Mouse (Mus musculus) kidney, postnatal 14 days (tissue): ENCODE measurements around the gene Frat1.
A peak's percentile ranks its signal among the peaks of the same experiment; 100 is the strongest.
"Not testable (repeated sequence)": the region's sequence is repeated elsewhere in the genome, so short reads cannot be mapped to it uniquely, and the experiment has no call there.

ENCODE experiments used
- DNase-seq: peaks from one replicate; pipeline ENCODE4 v3.0.0; 2022; ENCODE audit warnings: mixed read lengths

Frat1 gene

DNA sequence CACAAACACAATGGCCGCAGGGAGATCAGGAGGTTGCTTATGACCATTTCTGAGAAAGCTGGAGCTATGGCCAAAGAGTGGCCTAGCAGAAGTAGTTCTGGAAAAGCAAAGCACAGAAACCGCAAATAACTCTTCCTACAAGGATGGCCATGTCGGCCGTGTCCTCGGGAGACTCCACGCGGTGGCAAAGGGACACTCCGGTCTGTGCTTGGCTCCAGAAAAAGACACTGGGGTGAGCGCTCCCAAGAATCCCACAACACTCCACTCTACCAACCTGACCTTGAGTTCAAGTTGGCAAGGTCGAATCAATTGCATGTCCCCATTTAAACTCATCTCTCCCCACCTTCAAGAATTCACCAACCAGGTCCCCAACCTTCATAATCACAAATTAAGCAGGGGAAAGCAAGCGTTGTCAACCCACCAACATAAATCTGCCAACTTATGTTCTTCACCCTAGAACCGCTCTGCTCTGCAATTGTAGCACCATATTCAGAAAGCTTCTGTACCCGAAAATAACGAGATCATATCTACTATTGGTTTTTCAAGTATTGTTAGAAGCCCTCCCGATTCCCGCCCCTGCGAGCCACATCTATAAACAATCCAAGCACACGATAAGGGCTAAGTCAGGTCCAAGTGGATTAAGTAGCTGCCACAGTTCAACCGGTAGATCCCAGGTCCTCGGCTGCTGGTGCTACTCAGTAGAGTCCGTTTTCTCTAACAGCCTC, 16.8 kb downstream of the Frat1 start:
- peak; percentile 14 for DNase-seq

DNA sequence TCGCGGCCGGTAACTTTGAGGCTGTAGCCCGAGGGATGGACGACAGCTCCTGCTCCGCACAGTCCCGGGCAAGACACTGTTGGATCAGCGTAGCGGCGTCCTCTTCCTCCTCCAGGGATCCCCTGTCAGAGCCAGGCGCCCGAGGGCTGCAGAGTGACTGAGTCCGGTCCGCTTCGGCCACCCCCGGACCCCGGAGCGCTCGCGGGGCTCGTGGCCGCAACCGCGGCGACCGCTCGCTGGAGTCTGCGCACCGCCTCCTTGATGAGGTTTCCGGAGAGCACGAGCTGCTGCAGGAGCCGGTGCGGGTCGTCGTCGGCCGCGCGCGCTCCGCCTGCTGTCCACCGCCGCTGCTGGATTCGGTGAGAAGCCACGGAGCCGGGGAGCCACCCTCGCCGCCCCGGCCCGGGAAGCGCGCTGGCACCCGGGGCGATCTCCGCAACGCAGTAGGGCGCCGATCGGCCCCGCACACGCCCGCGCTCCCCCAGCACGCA, 17.4 kb downstream of the Frat1 start:
- peak; percentile 60 for DNase-seq

DNA sequence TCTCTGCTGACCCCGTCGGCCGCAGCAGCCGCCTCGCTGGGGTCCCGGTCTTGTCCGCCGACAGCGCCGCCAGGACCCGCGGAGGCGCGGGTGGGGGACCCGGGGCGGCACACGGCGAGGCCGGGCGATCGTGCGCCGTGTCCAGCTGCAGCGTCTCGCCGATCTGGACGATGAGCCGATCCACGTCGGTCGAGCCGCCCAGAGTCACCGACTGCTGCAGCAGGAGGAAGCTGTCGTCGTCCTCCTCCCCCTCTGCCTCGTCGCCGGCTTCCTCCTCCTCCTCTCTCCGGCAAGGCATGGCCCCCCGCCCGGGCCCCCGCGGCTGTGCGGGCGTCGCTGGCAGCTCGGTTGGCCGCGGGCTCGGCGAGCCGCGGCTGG, 17.8 kb downstream of the Frat1 start:
- DNase-seq: not testable (repeated sequence)

DNA sequence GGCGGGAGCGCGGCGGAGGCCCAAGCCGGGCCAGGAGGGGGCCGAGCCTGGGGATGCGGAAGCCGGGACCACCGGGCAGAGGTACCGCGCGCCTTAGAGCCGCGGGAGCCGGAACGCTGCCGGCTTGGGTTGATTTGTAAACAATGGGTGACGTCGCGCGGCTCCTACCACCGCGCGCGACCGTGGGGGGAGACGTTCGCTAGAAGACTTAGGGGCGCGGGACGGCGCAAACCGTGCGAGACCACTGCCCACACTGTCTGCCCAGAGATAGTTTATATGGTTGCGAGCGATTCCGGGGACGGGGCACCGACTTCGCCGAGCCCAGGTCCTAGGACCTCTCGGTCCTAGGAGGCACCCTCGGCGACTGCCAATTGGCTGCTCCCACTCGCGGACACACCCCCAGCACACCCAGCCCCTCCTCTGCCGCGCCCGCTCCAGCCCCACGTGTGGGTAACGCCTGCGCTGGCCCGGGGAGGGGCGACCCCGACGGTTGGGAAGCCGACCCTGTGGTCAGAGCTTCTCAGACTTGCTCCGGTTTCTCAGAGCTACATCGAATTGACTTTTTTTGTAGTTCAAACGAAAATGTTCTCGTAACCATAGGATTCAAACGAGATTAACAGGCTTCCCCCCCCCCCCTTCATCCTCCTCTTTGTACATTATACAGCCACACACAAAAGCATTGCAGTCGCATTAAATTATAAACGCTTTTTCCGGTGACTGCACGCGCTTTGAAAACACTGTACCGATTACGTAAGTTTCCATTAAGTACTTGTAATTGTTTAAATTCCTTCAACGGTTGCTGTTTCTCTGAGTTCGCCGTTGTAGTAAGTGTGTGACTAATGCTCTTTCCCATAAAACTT, 18.5 kb downstream of the Frat1 start, which contains the start of gene Frat2:
Frat2 (minus strand) TSS at position 141 of the 860 bp plus-strand sequence.
- DNase-seq: peak; percentile 92

DNA sequence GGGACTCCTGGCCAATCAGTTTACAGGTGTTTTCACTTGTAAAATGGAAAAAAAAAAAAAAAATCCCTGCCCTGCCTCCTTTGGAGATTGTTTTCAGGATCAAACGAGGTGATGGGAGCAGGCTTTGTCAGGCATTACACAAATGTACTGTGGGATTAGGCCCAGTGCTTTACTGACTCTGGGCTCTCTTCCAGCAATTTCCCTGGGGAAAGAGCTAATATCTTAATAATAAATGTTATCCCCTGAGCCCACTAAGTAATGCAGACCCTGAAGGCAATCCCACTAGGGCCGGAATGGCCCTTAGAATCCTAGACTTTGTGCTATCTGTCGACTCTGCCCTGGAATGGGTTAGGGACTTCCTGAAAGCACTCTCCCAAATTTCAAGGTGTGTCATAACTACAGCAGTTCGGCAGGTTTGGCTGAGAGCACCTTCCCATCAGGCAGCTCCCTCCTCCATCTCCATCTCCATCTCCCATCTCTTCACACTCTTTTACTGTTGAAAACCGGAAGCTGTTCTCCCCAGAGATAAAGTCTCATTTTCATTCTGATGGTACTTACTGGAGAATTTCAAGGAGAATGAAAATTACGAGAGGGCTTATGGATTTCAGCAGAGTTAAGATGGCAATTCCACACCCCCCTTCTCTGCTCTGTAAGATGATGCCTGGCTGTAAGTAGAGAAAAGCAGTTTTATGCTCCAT, 20.4 kb downstream of the Frat1 start:
- DNase-seq: no peak

DNA sequence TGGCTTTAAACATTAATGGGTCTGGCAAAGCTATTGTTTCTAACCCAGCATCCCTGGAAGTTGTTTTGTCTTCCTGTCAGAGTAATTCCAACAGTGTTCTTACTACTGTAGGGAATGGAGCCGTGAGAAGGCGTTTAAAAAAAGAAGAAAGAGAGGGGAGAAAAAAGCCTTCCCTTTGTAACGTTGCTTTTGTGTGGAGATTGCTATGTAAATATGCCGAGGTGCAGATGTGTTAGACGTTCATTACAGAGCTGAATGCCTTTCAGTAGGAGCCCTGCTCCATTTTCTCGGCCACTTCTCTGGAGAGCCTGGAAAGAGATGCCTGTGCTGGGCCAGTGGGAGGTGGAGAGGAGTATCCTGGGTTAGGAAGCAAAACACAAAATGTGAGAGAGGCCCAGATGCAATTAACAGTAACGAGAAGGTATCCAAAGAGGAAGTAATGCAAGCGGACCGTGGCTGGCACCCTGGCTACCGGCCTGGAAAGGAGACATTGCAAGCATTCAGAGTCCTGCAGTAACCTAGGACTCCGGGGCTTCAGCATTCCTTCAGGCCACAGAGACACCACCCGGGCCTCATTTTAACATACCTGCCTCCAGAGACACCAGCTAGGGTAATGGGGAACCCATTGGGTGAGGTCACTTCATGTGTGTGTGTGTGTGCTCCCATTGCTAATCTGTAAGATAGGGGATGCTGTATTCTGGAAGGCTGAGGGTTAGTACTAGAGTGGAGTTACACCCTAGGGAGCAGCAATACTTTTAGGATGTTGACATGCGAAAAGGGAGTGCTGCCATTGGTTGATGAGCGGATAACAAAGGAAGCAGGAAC, 21.2 kb downstream of the Frat1 start:
- peak; percentile 9 for DNase-seq

DNA sequence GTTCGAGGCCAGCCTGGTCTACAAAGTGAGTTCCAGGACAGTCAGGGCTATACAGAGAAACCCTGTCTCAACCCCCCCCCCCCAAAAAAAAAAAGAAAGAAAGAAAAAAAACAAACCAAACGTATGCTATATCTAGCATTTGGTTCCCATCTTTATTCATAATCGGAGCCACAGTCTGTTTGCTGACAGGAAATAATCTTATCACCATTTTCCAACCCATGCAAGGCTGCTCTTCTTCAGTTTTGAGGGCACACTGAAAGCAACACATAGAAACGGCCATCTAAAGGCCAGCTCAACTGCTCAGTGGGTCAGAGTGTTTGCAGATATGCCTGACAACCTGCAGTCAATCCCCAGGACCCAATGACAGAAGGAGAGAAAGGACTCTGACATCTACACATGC, 22.7 kb downstream of the Frat1 start:
- DNase-seq: no peak

DNA sequence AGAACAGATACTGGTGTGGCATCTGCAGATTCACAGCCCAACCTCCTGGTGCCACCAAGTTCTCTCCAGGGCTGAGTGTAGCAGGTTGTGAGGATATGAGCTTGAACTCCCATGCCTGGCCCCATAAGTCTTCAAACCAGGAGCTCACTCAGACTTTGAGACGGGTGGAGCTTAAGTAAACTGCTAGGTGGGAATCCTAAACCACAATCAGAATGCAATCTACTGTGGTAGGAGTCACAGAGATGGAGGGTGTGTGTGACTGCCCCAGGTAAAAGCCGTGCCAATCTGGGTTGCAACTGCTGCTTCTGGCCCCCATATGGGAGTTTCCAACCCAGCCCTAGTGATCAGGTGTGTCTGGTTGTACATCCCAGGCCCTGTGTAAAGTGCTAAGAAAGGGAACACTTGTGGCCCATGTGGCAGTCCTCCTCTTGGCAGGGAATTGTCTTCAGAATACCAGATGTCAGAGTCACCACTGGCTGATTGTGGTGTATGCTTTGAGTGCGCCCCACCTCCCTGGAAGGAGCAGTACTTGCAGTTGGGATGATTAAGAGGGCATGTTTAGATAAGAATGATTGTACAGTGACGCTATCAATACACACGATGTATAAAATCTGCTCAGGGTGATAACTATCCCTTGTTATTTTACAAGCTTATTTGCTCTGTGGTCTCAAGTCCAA, 27.5 kb downstream of the Frat1 start:
- DNase-seq: no peak

DNA sequence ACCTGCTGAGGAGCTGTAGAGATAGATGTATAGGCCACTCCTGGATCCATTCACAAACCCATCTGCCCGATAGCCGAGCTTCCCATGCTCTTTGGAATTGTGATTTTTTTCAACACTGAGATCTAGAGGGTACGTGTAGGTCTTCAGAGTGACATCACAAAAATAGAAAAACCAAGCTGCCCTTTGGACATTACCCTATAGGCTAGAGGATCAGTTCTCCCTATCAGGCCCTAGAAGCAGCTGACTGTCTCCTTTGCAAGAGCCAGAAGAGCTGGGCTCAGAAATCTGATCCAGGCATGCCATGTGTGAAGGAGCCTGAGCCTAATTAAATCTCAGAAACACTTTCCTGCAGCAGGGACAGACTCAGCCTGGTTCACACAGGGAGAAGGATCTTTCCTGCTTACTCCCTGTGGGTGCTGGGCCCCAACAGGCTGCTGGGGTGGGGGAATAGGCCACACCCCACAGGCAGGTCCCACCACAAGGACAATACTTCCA, 28.1 kb downstream of the Frat1 start:
- no peak for DNase-seq

DNA sequence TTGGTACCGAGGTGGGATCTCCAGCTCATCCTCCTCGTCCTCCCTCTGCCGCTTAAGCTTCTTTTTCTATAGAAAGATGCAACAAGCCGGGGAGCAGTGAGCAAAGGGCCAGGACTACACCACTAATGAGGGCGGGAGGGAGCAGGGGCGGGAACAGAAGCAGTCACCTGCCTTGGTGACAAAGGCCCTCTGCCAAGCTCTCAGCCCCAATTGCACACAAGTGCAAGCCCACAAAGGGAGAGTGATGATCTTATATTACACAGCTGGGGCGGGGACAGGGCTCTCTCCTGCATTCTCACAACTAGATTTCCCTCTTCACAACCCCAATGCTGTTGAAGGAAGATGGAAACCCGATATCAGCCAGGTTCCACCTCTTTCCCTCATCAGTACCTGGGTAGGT, 36.9 kb downstream of the Frat1 start:
- DNase-seq: no peak

DNA sequence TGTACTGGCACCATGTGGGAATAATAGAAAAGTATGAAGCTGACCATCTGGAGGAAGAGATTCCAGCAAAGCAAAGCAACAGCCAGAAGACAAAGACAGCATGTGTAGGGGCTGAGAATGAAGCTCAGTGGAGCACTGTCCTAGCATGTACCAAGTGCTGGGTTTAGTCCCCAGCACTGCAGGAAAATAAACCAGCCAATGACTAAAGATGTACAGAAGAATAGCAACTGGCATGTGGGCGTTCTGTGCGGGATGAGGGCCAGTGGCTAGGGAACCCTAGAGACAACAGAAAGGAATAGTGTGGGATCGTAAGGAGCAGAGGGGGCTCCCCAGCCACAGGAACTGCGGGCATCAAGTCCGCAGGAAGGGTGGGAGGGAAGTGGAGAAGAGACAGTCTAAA, 39.5 kb downstream of the Frat1 start:
- no peak for DNase-seq

DNA sequence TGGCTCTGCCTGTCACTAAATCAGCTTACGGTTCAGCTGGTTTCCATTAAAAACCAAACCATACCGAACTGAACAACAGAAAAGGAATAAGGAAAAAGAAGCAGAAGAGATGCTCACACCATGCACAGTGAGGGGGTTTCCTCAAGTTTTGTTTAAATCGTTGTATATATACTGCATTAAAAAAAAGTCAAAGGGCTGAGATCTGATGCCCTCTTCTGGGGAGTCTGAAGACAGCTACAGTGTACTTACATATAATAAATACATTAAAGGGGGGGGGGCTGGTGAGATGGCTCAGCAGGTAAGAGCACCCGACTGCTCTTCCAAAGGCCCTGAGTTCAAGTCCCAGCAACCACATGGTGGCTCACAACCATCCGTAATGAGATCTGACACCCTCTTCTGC, 40.2 kb downstream of the Frat1 start:
- DNase-seq: not testable (repeated sequence)

DNA sequence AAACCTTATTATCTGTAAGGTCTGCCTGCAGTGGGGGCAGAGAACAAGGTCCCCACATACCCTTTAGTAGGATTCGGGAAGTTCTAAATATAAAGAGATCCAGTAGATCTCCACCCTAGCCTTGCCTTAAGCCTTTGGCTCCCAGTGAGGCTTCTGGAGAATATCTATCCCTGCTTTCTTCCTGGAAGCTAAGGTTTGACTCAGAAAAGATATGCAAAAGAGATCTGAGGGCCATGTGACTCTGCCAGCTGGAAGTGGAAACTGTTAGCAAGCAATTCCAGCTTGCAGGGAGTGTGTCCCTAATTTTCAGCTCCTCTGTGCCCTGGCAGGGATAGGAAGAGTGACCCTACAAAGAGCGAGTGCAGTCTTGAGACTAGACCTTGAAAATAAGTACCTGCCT, 42.5 kb downstream of the Frat1 start:
- DNase-seq: no peak

DNA sequence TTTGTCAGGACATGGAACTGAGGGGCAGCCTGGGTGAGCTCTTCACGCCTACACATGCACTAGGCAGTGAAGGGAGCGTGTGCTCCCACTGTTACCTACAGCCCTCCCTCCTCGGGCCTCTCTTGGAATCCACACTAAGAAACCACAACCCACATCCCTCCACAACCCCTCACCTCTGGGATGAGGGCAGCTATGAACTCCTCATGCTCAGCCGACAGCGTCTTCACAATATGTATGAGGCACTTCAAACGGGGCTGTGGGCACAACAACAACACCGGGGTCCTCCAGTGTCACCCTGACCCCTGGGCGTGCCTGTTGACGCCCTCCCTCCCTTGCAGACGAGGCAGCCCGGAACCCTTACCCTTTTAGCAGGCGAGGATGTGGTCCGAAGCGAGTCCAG, 44.6 kb downstream of the Frat1 start:
- no peak for DNase-seq

DNA sequence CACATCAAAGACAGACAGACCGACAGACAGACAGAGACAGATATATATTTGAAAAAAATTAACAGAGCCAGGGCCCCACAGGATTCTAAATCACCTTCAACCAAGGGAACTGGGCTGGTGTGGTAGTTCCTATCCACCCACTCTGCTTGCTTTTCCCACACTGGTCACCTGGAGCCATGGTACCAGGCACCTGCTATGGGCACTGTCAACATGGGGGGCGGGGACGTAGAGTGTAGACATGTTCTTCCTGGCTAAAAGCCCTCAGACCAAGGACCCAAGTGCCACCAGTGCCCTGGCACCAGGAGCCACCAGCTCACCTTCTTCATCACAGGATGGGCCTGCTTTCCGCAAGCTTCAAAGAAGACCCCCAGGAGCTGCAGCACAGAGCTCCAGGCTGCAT, 52.1 kb downstream of the Frat1 start:
- DNase-seq: no peak
